Mouse (Mus musculus) brain, adult 10 weeks (tissue): ENCODE results near the gene Crtam. TPM values are rescaled to one million over a fixed set of nuclear protein-coding genes. Genes with fewer than 3 reads are reported as not detected.

Experiments used
- polyA plus RNA-seq: library from polyadenylated mRNA; stranded (reverse); fragments of 350-450 nt; fragmentation: Illumina TruSeq; extraction: RNeasy Lipid Tissue Mini Kit (QIAGEN cat#74804); gene quantifications from one replicate; pipeline ENCODE4 v1.2.3, GENCODE M21; 2015; ENCODE audit warnings: low read depth, low replicate concordance

Crtam gene
- not detected for polyA plus RNA-seq

GRCm38 (mm10) chr9:41004415-41004814 lies at the start of gene Crtam:
Gene Crtam, minus strand, starts transcription at chr9:41004628.

GRCm38 (mm10) chr9:40963586-40964417 lies 40.6 kb downstream of the Crtam start, which contains the start of gene Jhy:
Gene Jhy, minus strand, starts transcription at chr9:40964118.

Other genes starting within 250 kb of the Crtam start
- gene Hspa8, start 203.6 kb downstream of the Crtam start, polyA plus RNA-seq: 2,612 TPM
- not detected for gene Bsx, start 130.5 kb downstream of the Crtam start, polyA plus RNA-seq
- 0.40 TPM for gene Jhy, start 40.5 kb downstream of the Crtam start, polyA plus RNA-seq
- 18.9 TPM for gene Ubash3b, start 157.1 kb upstream of the Crtam start, polyA plus RNA-seq